Mouse (Mus musculus): ENCODE data around the gene Sh3gl1. TPM values are rescaled to one million over a fixed set of nuclear protein-coding genes. Genes with fewer than 3 reads are reported as not detected.

The Sh3gl1 gene
- polyA plus RNA-seq, 1 experiment, result 69.5 TPM

GRCm38 (mm10) chr17:56022131-56022988, 14.1 kb downstream of the Sh3gl1 start:
- Histone ChIP-seq H3K4me1 (ENCODE audit: control insufficient read depth, insufficient read depth, low read length) (peaks cover 88% of the 10 kb centered on the region), H3K4me3 (replicated peaks; ENCODE audit: insufficient read depth, low read depth, low read length) (no peak overlapping the region), H3K27ac (ENCODE audit: insufficient read depth, low read length) (peak overlapping the region; percentile 72), H3K27me3 (ENCODE audit: control insufficient read depth, insufficient read depth, low read length) (no peaks in the 10 kb centered on the region)
- peak; percentile 74 to 79 for DNase-seq
- TF ChIP-seq CTCF (IDR thresholded peaks at IDR 0.05; ENCODE audit: borderline replicate concordance, insufficient read depth, low read depth, low read length) (no peak), POLR2A (IDR thresholded peaks at IDR 0.05; ENCODE audit: borderline replicate concordance, insufficient read depth, low read length) (no peak)
- WGBS, result 33% methylated on average over 2 of the region's 2 CpGs

- peaks cover 84% of the 10 kb centered on the region for H3K4me1 ChIP-seq (ENCODE audit: control insufficient read depth, insufficient read depth, low read length)
- H3K27ac ChIP-seq (ENCODE audit: insufficient read depth, low read length), result peak overlapping the region; percentile 72
- H3K27me3 ChIP-seq (ENCODE audit: control insufficient read depth, insufficient read depth, low read length), result no peaks in the 10 kb centered on the region
- DNase-seq, result peak; percentile 43 to 44
- no peak overlapping the region for H3K4me3 ChIP-seq (replicated peaks; ENCODE audit: insufficient read depth, low read depth, low read length)
- TF ChIP-seq POLR2A (IDR thresholded peaks at IDR 0.05; ENCODE audit: borderline replicate concordance, insufficient read depth, low read length) (no peak), CTCF (IDR thresholded peaks at IDR 0.05; ENCODE audit: borderline replicate concordance, insufficient read depth, low read depth, low read length) (no peak)
- 66% methylated on average over 4 of the region's 4 CpGs for WGBS
These were observed 15.1 kb downstream of the Sh3gl1 start for GRCm38 (mm10) chr17:56021161-56021910.

GRCm38 (mm10) chr17:56020400-56021084, 15.9 kb downstream of the Sh3gl1 start:
- Histone ChIP-seq H3K4me1 (ENCODE audit: control insufficient read depth, insufficient read depth, low read length) (peaks cover 81% of the 10 kb centered on the region), H3K27me3 (ENCODE audit: control insufficient read depth, insufficient read depth, low read length) (no peaks in the 10 kb centered on the region), H3K4me3 (replicated peaks; ENCODE audit: insufficient read depth, low read depth, low read length) (no peak overlapping the region), H3K27ac (ENCODE audit: insufficient read depth, low read length) (peak overlapping the region; percentile 72; the same call in 1 of the 2 replicates)
- 89% methylated on average over 6 of the region's 6 CpGs for WGBS
- no peak for TF ChIP-seq CTCF (IDR thresholded peaks at IDR 0.05; ENCODE audit: borderline replicate concordance, insufficient read depth, low read depth, low read length)
- no peak for TF ChIP-seq POLR2A (IDR thresholded peaks at IDR 0.05; ENCODE audit: borderline replicate concordance, insufficient read depth, low read length)
- peak; percentile 42 to 54 for DNase-seq

GRCm38 (mm10) chr17:56018347-56019131, 17.9 kb downstream of the Sh3gl1 start:
- H3K27me3 ChIP-seq (ENCODE audit: control insufficient read depth, insufficient read depth, low read length), result no peaks in the 10 kb centered on the region
- 48% methylated on average over 20 of the region's 20 CpGs for WGBS
- no peak overlapping the region for H3K4me3 ChIP-seq (replicated peaks; ENCODE audit: insufficient read depth, low read depth, low read length)
- peaks cover 63% of the 10 kb centered on the region for H3K4me1 ChIP-seq (ENCODE audit: control insufficient read depth, insufficient read depth, low read length)
- DNase-seq, result peak; percentile 86 to 89
- H3K27ac ChIP-seq (ENCODE audit: insufficient read depth, low read length), result peak overlapping the region; percentile 47
- TF ChIP-seq CTCF (IDR thresholded peaks at IDR 0.05; ENCODE audit: borderline replicate concordance, insufficient read depth, low read depth, low read length), result peak; percentile 86
- no peak for TF ChIP-seq POLR2A (IDR thresholded peaks at IDR 0.05; ENCODE audit: borderline replicate concordance, insufficient read depth, low read length)

GRCm38 (mm10) chr17:56017848-56018247, 18.6 kb downstream of the Sh3gl1 start:
- no peaks in the 10 kb centered on the region for H3K27me3 ChIP-seq (ENCODE audit: control insufficient read depth, insufficient read depth, low read length)
- WGBS, result 79% methylated on average over 7 of the region's 7 CpGs
- peak in 1 of 2 experiments; percentile 39 for DNase-seq
- no peak overlapping the region for H3K4me3 ChIP-seq (replicated peaks; ENCODE audit: insufficient read depth, low read depth, low read length)
- TF ChIP-seq CTCF (IDR thresholded peaks at IDR 0.05; ENCODE audit: borderline replicate concordance, insufficient read depth, low read depth, low read length), result no peak
- TF ChIP-seq POLR2A (IDR thresholded peaks at IDR 0.05; ENCODE audit: borderline replicate concordance, insufficient read depth, low read length), result no peak
- peaks cover 56% of the 10 kb centered on the region for H3K4me1 ChIP-seq (ENCODE audit: control insufficient read depth, insufficient read depth, low read length)
- peak overlapping the region; percentile 47; the same call in 1 of the 2 replicates for H3K27ac ChIP-seq (ENCODE audit: insufficient read depth, low read length)

DNA sequence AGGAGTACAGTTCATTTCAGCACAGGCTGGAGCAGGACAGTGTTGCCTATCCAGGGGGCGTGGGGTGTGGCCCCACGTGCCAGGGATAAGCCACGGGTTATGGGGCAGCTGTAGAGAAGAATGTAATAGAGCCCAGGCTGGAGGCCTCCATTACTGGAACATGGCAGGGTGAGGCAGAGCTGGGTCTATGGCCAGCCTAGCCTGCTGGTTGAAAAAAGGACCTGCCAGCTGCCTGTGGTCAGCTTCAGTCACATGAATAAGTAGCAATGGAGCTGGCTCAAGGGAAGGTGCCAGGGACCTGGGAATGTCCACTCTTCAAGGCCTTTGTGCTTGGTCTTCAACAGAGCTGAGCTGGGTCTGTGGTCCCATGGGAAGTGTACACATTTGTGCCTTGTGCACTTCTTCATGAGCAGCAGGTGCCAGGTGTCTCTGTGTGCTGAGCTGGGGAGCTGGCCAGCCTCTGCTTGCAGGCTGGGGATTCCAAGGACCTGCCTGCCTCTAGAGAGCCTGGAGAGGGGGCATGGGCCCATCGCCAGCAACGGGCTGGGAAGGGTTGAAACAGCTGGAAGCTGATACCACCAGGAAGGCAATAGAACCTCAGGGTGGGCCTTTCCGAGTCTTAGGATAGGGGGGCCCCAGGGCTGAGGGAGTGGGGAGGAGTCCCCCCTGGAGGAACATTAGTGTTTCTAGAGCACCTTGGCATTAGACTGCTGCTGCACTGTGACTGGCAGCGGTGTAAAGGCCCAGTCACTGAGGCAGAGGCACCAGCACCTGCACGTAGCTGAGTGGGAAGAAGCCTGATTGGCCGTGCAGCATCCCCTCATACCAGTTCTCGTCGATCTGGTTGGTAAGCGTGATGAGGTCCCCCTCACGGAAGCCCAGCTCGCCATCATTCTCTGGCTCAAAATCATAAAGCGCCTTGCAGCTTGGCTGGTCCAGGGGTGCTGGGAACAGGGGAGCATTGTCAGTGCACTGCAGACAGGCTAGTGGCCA, 19.3 kb downstream of the Sh3gl1 start:
- H3K27me3 ChIP-seq (ENCODE audit: control insufficient read depth, insufficient read depth, low read length), result no peaks in the 10 kb centered on the region
- WGBS, result 60% methylated on average over 15 of the region's 15 CpGs
- TF ChIP-seq POLR2A (IDR thresholded peaks at IDR 0.05; ENCODE audit: borderline replicate concordance, insufficient read depth, low read length) (no peak; the same call in 1 of the 2 replicates), CTCF (IDR thresholded peaks at IDR 0.05; ENCODE audit: borderline replicate concordance, insufficient read depth, low read depth, low read length) (no peak)
- peaks cover 50% of the 10 kb centered on the region for H3K4me1 ChIP-seq (ENCODE audit: control insufficient read depth, insufficient read depth, low read length)
- no peak overlapping the region for H3K4me3 ChIP-seq (replicated peaks; ENCODE audit: insufficient read depth, low read depth, low read length)
- DNase-seq, result peak; percentile 45 to 50
- no peak overlapping the region for H3K27ac ChIP-seq (ENCODE audit: insufficient read depth, low read length)
